Mouse (Mus musculus): ENCODE results near the gene D130043K22Rik.

Gene D130043K22Rik

DNA sequence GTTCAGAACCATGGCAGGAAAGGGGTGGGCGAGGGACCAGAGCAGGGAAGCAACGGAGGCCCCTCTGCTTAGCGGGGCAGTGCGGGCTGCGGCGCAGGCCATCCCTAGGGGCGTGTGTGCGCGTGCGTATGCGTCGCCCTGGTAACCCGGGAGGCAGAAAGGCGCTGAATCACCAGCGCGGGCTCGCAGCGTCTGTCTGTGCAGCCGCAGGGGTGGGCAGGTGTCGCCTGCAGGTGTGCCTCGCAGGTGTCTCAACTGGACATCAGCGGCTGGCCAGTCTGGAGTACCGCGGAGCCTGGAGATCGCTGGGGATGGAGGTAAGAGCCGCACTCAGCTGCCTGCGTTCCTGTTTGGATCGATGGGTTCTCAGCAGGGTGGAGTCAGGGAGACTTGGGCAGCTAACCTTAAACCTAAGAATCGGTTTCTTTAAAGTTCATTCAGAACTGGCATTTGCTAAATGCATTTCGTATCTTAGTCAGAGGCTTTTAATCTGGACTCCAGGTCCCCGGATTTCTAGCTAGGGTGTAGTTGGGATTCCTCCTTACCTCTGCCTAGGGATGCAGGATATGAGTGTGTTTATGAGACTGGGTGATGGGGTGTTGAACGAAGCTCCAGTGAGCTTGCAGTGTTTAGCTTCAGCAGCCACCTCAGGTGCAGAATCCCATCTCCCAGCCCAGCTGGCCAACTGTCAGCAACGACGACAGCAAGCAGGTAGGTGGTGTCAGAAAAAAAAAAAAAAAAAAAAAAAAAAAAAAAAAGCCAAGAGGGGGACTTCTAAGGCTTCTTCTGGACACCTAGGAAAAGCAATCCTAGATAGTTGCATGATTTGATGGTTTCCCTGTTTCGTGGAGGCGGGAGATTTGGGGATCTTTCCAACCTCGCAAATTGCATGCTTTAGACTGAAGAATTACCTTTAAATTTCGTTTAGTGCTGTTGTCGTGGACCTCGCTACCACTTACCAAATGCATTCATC is at the start of gene D130043K22Rik:
TSS of gene D130043K22Rik (plus strand) at position 153 of the 973 bp plus-strand sequence.
- no peak for DNase-seq (ENCODE audit: low read depth, low spot score)

DNA sequence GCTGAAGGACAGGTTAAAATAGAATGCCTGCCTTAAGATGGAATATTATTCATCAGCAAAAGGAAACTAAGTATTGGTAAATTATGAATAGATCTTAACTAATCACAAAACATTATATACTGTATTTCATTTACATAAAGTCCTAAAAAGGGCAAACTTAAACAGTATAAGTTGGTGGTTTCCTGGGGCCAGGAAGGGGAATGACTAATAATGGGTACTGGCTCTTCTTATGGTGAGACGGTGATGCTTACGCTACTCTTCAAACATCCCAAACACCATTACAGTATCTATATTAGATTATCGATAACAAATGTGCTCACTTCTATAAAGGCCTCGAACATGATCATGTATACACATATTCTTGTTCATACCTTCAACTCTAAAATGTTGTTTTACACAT is 46.2 kb upstream of the D130043K22Rik start:
- DNase-seq (ENCODE audit: low read depth, low spot score) = no peak

DNA sequence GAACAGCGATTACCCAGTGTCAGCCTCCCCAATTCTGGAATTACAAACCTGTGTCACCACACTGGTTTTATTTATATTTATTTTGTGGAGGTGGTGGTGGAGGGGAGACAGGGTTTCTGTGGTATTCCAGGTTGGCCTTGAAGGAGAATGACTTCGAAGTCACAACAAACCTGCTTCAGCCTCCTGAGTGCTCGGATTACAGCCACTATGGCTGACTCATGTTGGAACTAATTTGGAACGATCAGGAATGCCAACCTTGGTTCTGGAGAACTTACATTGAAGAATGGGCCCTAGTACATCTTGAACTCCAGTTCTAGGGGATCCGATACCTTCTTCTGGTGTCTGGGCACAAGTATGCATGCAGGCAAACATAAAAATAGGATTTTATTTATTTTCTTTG is 45.6 kb upstream of the D130043K22Rik start:
- DNase-seq (ENCODE audit: low read depth, low spot score) = no peak

DNA sequence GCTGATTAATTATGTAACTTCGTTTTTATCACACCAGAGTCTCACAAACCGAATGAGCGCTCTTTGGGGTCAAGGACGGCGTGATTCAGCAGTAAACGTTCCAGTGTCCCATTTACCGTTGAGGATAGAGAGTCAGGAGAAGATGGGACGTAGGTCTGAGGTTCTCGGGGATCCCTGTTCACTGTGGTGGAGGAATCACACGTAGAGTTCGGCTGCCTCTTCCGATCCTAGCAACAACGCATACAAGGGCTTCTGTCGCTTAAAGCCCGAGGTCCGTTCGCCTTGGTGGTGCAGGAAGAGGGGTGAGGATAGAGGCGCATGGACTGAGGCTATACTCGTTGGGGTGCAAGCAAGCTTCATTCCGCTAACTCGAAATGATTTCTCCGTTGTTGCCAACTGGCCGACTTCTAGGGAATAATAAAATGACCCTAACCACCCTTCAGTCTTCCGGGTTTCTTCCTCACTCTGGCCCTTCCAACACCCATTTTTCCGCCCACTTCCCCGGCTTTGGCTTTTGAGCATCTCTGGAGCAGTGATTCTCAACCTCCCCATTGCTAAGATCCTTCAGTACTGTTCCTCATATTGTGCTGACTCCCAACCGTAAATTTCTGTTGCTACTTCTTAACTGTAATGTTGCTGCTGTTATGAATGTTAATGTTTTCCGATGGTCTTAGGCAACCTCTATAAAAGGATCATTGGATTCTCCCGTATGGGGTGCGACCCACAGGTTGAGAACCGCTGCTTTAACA is 44.8 kb upstream of the D130043K22Rik start:
- peak; percentile 68 for DNase-seq (ENCODE audit: low read depth, low spot score)

DNA sequence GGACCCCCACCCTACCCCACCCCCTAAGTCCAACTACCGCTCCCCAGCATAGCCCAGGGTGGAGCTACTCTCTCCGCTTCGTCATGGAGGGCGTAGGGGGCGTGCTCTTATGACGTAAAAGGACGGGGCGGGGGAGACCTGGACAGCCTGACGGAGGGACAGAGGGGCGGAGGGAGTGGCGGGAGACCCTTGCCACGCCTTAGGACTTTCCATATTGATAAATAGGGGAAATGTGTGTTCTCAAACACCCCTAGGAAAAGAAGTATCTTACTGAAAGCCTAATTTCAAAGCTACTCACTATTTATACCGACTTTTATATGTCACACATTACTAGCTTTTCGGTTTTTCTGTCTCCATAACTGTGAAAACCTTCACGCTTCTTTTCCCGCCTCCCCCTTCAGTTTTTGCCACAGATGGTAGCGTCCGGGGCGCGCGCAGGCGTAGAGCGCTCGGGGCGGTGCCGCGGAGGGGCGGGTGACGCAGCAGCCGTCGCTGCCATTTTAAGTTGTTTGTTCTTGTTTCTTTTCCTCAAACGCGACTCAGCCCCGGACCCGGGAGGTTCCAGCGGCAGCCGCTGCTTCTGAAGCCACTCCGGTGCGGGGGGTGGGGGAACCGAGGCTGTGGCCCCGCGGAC is 44.1 kb upstream of the D130043K22Rik start:
- DNase-seq (ENCODE audit: low read depth, low spot score) = peak; percentile 95

DNA sequence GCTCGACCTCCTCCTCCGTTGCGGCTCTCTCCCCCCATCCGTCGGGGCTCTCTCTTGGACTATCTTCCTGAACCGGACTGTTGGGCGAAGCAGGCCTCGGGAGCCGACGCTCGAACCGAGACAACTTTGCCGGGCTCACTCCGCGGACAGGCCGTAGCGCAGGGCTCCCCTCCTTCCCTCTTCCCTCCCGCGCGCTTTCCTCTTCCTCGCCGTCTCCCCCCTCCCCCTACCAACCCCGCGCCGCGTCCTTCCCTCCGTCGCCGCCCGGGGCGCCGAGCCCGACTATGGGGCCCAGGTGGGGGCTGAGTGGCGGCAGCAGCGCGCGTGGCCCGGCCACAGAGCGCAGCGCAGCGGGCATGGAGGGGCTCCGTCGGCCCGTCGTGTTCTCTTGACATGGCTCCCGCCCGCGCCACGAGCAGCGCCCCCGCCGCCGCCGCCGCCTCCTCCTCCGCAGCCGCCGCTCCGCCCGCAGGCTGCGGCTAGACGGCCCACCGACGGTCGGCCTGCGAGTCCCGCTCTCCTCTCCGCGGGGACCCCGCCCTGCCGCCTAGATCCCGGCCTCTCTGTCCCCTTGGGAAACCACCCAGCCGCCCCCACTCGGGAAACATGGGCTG is 43.5 kb upstream of the D130043K22Rik start, which contains the start of gene BC005537:
TSS of gene BC005537 (plus strand) at position 350 of the 614 bp plus-strand sequence.
- peak; percentile 42 for DNase-seq (ENCODE audit: low read depth, low spot score)

DNA sequence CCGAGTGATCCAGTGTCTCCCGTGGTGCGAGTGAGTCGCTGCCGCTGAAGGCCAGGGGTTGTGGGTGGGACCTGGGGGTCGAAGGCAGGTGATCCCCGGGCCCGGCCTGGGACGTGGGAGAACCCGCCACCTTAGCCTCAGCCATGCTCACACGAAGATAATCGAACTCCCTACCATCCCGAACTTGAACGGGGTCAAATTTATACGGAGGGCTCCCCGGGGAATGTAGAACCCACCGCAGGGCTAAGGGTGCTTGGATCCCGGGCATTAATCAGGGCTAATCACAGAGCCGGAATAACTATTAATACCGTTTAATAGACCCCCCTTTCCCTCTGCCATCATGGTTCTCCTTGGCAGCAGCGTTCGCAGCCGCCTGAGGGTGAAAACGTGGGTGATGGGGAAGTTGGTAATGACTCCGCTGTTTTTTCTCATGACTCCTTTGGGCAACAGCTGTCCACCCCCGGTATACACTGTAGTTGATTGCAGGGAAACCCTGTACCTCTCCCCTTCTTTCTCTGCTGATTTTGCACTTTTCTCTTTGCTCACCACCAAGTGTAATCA is 42.7 kb upstream of the D130043K22Rik start:
- peak; percentile 62 for DNase-seq (ENCODE audit: low read depth, low spot score)

DNA sequence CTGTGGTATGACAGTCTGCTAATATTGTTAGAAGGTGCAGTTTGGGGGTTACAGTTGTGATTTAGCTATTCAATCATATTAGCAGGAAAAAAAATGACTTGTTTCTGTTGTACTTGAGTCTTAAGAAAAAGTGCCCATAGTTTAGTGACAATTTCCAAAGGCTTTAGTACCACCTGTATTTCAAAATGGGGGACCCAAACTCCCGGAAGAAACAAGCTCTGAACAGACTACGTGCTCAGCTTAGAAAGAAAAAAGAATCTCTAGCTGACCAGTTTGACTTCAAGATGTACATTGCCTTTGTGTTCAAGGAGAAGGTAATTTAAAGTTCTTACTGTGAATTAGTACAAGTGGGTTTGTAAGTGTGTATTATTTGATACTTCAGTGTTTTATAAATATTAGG is 41.7 kb upstream of the D130043K22Rik start:
- DNase-seq (ENCODE audit: low read depth, low spot score) = no peak

DNA sequence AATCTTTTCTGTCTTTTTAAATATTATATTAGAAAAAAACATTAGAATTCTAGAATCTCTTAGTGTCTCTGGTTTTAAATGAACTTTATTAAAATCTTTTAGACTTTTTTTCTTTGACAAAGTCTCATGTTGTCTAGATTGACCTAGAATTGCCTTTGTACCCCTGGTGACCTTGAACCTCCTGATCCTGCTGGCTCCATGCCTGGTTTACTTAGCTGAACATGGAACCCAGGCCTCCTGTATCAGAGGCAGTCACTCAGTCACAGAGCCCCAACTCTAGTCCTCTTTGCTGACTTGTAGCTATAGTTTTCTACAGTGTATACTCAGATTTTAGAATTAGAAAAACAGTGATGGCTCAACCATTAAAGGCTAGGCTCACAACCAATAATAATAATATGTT is 38.9 kb upstream of the D130043K22Rik start:
- DNase-seq (ENCODE audit: low read depth, low spot score) = no peak

DNA sequence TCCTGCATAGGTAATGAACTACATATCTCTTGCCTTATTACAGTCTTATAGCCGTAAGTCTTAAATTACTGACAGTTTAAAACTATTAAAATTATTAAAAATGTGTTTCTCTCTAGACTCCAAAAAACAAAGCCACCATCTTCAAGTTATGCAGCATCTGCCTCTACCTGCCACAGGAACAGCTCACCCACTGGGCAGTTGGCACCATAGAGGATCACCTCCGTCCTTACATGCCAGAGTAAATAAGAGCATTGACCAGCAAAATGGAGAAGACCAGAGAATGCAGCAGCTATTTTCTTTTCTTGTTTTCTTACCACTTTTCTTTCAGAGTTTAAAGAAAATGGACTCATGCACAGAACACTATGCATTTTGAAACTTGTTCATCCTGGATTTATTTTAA is 32.4 kb upstream of the D130043K22Rik start:
- no peak for DNase-seq (ENCODE audit: low read depth, low spot score)

DNA sequence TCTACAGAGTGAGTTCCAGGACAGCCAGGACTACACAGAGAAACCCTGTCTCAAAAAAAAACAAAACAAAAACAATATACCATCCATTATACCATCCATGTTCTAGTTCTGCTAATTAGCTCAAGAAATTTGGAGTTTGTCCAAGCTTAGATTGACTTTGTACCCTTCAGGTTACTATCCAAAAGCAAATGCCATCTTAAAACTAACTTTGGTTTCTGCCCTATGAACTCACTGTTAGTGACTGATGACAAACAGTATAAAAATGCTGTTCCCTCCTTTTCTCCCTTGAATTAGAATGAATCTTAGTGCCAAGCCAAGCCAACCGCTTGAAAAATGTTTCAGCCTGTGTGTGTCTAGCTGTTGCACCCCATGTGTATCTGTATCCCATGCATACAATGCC is 30.3 kb upstream of the D130043K22Rik start:
- no peak for DNase-seq (ENCODE audit: low read depth, low spot score)

DNA sequence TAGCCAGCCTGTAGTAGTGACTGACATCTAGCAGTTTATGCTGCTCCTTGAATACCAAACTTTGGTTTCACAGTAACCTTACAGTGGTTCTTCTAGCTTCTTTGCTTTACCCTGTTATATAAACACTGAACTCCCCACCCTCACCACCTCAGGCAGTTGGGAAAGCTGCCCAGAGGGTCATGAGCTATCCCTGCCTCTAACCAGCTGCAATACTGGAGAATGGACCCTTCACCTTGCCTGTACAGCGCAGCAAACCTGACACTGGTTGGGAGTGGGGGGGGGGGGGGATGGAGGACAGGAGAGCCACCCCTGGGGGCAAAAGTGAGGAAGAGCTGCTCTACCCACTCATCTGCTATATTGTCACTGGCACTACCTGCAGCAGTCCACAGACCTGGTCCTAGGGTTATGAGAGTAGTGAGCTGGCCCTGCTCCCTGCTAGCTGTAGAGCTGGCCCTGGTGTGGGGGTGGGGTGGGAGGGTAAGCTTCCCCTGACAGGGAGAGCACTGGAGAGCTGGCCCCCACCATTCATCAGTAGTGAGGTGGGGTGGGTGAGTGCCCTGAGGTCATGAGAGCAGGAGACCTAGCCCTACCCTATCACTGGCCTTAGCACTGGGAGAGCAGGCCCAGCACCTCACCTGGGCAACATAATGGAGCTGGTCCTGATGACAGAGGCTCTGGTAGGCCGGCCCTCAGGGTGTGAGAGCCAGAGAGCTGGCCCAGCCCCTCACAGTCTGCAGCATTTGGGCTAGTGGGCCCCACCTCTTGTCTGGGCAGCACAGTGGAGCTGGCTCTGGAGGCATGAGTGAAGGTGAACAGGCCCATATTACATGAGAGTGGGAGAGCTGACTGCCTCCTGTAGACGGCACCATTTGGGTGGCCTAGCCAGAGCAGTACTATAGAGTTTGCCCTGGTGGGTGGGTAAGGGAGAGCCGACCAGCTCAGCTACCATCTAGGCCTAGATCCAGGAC is 28.5 kb upstream of the D130043K22Rik start:
- DNase-seq (ENCODE audit: low read depth, low spot score) = no peak

DNA sequence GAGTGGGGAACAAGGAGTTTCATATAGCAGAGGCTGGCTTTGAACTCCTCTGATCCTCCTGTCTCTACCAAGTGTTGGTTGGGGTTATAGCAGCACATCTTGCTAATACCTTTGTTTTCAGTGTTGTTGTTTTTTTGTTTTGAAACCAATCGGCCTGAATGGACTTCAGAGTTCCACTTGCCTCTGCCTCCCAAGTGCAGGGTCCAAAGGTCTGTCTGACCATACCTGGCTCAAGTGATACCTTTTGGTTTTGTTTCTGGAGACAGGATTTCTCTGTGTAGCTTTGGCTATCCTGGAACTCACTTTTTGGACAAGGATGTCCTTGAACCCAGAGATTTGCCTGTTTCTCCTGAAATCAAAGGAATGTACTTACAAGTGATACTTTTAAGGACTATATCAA is 25.0 kb upstream of the D130043K22Rik start:
- no peak for DNase-seq (ENCODE audit: low read depth, low spot score)

DNA sequence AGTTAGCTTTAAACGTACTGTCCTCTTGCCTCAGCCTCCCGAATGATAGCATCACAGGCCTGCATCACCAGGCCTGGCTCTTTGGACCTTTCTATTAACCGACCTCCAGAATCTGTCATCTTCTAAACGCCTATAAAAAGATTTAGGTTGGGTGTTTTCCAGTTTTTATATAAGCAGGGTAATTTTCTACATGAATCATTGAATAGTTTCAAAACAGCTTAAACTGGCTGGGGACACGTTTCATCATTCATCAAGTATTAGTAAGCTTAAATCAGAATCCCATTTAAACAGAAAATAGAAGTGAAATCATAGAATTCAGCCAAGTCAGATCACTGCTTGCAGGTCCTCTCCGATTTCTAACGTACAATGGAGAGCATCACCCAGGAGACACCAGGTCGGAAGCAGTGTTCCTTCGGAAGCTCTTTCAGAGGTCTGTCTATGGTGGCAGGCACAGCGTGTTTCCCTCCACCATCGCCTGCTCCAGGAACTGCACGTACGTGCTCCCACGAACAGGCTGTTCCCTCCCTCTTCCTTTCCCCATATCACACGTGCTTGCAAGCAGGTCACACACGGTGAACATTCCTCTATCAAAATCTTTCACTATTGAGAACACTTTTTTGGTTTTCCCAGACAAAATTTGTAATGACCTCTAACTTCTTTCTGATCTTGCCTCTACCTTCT is 22.1 kb upstream of the D130043K22Rik start:
- DNase-seq (ENCODE audit: low read depth, low spot score) = no peak

DNA sequence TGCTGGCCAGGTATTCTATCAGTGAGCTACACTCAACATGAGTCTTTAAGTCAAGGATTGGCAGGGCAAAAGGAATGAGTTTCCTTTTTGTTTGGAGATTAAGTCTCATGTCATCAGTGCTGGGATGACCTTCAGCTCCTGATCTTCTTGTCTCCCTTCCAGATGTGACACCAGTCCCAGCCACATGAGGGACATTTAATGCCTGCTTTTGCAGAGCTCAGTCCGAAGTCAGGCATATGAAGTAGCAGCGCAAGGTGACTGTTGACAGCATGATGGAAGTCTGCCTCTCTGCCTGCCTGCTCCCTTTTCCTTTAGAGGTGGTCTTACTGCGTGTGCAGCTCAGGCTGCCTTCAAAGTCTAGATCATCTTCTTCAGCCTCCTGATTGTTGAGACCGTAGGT is 20.3 kb upstream of the D130043K22Rik start:
- DNase-seq (ENCODE audit: low read depth, low spot score) = no peak

DNA sequence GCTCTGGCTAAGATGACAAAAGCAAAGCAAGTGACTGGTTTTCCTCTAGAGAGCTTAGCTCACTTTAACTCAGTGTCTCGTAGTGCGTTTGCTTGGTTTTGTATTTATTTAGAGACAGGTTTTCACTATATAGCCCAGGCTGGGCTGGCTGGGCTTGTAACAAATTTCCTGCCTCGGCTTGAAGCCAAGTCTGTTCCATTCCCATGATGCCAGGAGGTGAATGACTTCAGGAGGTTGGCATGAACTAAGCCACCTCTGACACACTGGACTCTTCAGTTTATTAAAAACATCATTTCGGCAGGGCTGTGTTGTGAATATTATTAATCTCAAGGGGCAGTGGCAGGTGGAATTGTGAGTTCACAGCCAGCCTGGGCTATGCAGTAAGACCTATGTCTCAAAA is 19.3 kb upstream of the D130043K22Rik start:
- no peak for DNase-seq (ENCODE audit: low read depth, low spot score)

DNA sequence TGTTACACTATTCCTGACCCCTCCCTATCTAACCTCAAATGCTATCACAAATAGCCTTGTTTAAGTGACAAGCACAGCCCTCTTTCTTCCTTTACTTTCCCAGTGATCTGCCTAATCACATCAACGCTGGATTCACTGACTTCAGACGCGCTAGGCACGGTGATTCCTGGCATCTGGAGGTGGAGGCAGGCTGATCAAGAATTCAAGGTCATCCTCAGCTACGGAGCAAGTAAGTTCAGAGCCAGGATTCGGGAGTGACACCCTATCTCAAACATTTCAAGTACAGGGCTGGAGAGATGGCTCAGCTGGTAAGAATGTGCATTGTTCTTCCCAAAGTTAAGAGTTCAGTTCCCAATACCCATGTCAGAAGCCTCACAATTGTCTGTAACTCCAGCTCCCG is 18.8 kb upstream of the D130043K22Rik start:
- DNase-seq (ENCODE audit: low read depth, low spot score) = no peak

DNA sequence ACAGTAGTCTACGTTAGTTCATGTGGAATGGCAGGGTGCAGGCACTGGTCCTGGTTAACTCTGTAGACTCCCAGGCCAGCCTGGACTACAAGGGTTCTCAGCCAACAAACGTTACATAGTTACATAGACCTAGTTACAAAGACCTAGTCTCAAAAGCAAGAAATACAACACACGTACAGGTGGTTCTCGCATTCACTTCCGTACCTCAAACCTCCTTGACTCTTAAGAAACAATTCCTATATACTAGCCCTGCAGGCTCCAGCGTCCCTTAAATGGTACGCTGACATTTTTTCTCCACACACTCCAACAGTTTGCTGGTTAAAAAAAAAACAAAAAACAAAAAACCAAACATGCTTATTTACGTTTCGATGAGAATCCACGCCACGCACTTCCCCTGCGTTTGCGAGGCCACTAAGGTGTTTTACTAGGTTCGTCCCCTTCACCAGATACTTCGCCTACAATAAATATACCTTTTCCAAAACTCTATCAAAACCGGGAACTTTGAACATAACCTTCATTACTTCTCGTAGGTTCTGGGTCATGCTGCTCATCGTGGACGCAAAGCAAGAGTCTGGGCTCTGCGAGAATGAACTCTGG is 14.1 kb upstream of the D130043K22Rik start:
- no peak for DNase-seq (ENCODE audit: low read depth, low spot score)
